Mouse (Mus musculus): ENCODE measurements around the gene Tmprss6.

The Tmprss6 gene

DNA sequence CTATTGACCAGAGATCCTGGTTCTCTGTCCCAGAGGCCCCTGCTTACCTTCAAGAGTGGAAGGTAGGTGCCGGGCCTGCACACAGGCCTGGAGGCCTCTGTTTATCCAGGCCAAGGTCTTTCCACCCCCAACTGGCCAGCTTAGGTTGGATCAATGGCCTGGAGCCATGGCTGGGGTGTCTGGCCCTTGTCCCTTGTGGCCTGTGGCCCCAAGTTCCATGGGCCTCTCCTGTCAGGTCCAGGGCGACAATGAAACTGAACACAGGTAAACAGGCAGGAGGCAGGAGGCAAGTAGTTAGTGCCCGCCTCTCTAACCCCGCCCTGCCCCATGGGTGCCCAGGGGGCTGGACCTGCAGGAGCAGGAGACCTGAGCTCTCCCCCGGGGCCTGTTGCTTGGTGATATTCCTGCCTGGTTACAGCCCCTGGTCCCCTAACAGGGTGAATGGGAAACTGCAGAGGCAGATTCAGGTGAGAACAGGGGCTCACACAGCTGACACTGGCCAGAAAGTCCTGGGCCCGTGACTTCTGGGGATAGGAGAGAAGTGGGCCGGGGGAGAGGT lies at the start of gene Tmprss6:
Tmprss6 (minus strand) TSS at position 256 of the 559 bp plus-strand sequence.
- DNase-seq (ENCODE audit: low spot score in 2 of 2), result no peak

DNA sequence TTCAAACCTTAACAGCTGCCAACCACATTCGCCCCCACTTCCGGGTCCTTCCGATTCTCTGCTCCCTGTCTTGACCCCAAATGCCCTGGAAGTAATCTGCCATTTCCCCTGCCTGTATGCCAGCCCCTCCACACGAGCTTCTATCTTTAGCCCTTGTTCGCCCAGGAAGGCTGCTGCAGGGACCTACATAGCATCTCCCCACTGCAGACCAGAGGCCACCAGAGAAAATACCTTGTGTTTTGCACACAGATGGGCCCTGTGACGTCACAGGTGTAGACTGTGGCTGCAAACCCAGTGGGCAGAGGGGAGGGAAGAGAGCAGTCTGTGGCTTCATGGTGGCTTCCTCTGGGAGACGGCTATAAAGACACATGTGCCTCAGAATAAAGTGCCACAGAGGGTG lies 49.8 kb upstream of the Tmprss6 start:
- DNase-seq (ENCODE audit: low spot score in 2 of 2), result peak; percentile 43 to 47

DNA sequence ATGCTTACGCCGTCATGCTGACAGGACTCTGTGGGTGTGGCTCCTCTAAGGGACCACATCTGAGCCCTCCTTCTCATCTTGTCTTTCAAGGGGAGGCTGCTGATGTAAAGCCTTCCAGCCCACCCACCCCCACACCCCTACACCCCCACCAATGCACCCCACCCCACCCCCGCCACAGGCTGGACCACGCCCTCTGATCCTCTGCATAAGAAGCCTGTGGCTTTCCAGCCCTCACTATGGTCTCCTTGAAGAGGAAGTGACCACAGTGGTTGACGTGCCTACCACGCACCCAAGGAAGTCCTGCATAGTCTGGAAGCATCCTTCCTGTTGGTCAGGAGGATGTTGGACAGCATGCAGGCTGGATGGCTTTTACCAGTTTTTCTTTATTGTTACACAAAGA lies 47.3 kb upstream of the Tmprss6 start:
- DNase-seq (ENCODE audit: low spot score in 2 of 2), result no peak

DNA sequence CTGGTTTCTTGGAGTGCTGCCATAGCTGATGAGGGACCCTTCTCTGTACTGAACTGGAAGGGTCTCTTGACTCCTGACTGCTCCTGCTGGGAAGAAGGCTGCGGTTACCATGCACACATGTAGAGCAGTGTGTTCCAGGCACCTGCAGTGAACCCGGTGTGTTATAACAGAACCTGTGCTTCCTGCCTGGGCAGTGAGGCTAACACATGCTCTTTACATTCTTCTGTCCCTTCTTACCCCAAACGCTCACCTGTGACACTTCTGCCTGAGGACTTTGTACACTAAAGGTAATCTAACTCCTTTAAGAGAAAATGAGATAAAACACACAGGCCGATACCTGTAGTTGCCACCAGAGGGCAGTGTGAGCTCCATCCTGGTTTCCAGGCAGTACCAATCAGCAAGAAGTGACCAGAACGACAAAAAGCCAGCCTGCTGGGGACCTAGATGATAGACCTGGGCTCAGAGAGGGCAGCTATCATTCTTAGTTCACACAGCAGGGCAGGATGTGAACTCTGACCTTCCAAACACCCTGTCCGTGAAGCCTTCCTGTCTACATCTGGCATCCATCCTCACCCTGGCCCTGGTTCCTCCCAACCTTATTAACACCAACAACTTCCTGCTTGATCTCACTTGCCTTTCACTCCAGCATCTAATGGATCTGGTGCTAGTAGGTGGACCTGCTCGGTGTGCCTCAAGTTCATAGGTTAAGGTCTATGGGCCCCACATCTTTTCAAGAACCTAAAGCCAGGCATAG lies 46.1 kb upstream of the Tmprss6 start:
- DNase-seq (ENCODE audit: low spot score in 2 of 2), result peak; percentile 43 to 76

DNA sequence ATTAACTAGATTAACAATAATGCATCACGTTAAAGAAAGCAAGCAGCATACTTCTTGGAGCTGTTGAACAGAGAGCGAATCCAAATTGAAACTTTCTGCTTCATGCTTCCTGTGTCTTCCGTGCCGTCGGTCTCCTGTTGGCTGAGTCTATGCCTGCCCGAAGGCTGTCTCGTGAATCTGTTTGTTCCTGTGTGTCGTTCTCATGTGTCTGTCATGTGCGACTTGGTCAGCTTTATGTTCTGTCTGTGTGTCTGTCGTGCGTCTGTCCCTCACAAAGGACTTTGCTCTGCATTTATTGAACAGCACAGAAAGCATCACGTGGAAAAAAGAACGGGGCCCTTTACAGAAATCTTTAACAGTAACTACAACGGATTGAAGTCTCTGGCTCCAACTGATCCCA lies 44.6 kb upstream of the Tmprss6 start:
- no peak for DNase-seq (ENCODE audit: low spot score in 2 of 2)

DNA sequence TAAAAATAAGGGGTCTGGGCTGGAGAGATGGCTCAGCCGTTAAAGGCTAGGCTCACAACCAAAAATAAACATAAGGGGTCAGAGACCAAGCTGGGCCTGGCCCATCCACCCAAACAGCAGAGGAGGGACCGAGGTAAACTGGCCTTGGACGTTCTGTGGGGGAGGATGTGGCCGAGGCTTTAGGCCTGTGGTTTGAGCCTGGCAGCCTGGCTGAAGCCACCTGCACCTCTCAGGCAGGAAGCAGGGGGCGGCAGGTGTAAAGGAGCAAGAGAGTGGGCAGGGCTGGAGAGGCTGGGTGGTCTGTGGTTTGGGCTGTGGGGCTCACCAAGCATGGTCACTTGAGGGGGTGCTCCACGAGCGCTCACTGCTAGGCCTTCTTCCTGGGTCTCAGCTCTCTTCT lies 43.5 kb upstream of the Tmprss6 start:
- no peak for DNase-seq (ENCODE audit: low spot score in 2 of 2)

DNA sequence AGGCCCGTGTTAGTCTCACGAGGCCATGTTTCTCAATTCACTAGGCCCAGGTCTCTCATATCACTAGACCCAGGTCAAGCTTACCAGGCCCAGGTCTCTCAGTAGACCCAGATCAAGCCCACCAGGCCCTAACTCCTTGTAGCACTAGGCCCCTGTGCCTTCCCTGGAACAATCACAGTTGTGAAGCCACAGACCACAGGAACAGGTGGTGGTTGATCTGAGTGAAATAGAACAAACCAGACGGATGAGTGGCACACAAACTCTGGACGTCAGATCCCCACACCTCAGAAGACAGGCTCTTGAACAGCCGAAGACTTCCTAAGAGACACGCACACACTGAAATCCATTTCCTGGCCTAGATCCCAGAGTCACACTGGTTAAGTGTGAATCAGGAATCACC lies 42.3 kb upstream of the Tmprss6 start:
- DNase-seq (ENCODE audit: low spot score in 2 of 2), result no peak

DNA sequence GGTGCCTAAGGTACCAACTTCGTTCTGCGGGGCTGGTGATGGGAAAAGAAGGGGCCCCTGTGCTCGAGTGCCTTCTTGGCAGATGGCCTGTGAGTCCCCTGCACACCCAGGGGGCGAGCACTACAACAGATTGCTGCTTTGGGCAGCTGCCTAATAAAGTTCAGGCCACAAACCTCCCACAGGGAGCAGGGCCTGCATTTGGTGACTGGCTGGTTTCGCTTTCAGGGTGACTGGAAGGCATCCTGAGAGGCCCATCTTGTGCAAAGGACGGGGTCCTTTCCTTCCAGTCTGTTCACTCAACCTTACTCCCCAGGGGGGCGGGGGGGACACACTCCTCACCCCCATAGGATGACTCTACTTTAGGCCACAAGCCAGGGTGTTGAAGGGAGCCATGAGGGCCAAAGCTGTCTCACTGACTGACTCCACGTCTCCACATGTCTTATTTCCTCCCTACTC lies 41.7 kb upstream of the Tmprss6 start:
- no peak for DNase-seq (ENCODE audit: low spot score in 2 of 2)

DNA sequence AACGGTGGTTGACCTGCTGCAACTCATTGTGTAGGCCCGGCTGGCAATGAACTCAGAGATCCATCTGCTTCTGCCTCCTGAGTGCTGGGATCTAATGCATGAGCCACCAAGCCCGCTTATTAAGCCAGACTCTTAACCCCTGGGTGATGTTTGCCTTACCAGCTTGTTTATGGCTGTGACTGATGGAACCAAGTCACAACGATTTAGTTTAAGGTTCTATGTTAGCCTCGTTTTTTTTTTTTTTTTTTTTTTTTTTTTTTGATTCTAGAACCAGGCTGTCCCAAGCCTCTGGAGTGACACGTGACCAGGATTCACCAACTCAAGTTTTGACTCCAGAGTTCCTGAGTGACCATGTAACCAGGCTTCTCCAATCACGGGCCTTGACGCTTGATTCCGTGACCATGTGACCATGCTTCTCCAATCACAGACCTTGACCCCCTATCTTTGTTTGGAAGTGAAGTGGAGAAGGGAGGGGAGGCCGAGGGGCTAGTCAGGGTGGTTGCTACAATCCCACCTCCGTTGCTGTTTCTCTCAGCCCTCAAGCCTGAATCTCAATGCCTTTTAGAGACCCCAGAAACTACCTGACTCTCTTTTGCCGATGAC lies 41.0 kb upstream of the Tmprss6 start:
- no peak for DNase-seq (ENCODE audit: low spot score in 2 of 2)

DNA sequence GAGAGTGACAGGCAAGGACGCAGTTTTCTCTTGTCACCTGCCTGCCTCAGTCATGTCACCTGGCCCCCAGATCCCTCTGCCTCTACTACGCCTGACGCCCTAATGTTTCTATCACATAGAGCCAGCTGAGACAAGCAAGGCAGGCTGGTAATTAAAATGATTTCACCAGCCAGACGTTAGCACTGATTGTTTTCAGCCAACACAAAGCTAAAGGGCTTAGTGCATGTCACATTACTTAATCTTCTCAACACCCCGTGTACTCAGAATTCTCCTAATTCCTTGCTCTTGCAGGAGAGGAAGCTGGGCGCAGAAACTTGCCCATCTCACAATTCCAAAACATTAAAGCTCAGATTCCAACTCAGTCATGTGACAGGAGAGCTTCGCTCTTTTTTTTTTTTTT lies 40.0 kb upstream of the Tmprss6 start:
- no peak for DNase-seq (ENCODE audit: low spot score in 2 of 2)

DNA sequence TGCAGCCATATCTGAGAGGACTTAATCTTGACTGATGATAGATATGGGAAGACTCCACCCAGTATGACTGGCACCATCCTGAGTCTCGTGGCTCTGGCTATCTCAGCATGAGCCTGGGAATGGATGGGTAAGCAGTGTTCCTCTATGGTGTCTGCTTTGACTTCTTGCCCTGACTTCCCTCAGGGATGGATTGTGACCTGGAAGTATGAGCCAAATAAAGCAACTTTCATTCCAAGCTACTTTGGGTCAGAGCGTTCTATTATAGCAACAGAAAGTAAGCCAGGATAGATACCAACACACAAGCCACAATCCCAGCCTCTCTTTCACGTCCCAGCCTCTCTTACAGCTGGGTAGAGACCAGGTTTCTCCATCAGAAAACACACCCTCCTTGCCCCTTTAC lies 37.1 kb upstream of the Tmprss6 start:
- no peak for DNase-seq (ENCODE audit: low spot score in 2 of 2)

DNA sequence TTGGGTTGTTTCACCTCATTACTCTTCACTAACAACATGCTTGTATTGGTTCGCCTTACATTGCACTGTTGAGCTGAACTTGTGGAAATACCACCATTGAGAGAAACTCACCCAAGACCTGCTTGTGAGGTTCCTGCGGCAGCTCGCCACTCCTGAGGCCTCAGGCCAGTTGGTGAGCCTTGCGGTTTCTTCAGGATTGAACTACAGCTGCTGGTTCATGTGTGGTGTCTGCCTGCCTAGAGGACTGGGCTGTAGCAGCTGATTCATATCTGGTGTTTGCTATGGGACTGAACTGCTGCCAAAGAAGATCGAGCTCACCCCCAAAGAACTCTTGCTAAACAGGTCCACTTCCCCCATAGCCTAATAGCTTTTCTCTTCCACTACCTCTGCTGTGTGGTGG lies 36.4 kb upstream of the Tmprss6 start:
- DNase-seq (ENCODE audit: low spot score in 2 of 2), result no peak

DNA sequence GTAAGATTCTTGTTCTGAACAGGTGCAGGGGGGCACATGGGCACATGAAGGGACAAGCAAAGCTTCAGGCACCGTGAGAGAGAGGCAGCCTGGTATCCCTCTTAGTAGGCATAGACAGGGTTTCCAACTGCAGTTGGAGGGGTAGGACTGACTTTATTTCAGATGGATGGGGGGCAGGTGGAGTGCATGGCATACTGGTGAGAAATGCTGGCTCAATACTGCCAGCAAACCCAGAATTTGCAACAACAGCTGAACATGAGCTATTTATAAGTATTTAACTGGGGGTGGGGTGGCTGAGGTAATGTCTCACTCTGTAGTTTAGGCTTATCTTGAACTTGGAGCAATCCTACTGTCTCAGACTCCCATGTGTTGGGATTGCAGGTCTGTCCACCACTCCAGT lies 35.6 kb upstream of the Tmprss6 start:
- no peak for DNase-seq (ENCODE audit: low spot score in 2 of 2)

DNA sequence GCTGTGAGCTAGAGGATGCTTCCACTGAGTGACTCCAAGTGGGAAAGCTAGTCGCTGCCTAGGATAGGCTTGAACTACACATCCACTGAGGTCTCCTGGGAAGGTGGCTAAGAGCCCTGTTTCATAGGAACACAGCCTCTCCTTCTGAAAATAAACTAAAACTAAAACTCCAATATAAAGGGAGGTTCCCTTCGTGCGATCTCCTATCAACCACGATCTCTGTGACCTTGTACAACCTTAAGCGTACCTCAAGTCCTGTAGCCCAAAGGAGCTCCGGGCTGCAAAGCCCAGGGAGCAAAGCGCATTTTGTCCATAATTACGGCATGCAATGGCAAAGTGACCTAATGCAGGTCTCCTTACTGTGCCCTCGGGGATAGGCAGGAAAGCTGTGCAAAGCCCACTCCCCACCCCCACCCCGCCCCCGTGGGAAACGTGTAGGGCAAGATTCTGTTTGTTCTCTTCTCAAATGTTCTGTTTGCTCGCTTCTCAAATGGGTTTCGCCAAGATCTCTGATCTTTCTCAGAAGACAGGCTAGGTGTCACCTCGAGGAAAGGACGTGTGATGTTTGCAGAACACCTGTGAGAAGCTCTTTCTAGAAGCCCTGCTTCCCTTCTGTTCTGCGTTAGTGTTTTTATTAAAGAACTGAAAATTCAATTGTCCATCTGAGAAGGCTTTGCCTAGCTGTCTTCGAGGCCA lies 34.2 kb upstream of the Tmprss6 start:
- no peak for DNase-seq (ENCODE audit: low spot score in 2 of 2)

DNA sequence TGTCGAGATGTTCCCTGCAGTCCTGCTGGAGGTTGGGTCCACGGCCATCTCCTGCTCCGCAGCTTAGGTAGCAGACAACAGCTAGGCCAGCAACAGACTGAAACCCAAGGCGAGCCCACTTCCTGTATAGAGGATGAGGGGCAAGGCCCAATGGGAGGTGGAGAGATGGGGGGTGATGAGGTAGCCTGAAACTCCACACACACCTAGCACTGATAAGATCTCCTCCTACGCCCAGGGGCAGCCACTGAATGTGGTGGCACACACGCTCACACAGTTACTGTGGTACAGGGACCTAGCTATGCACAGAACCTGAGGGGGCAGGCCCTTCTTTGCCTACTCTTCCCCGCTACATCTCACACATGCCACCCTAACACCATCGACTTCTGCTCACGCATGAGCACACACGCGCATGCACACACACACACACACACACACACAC lies 26.6 kb upstream of the Tmprss6 start, which contains the start of gene Il2rb:
Il2rb (minus strand) TSS at position 304 of the 439 bp plus-strand sequence.
- DNase-seq (ENCODE audit: low spot score in 2 of 2), result peak; percentile 25 to 32

DNA sequence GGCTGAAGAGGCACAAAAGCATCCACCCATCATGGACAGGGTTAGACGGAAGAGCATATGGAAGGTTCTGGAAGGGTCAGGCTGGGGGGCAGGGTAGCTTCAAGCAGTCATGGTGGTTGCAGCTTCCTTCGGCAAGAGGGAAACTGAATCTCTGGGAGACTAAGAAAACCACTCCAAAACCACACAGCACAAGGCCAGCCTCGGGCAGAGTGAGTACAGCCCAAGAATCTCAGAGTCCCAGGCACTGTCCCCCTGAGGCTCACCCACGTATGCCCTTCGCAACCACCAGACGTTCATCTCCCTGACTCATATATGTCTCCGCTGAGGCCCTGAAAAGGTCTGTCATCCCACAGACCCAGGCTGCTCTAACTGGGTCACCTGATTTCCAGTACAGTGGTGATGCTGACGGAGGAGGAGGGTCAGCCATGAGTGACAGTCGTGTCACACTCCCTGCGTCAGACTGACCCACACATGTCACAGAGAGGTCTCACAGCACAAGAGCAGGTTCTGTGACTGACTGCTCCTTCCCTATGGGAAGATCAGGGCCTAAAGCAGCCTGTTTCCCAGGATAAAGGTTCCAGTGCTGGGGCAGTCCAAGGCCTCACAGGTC lies 25.1 kb upstream of the Tmprss6 start:
- no peak for DNase-seq (ENCODE audit: low spot score in 2 of 2)

DNA sequence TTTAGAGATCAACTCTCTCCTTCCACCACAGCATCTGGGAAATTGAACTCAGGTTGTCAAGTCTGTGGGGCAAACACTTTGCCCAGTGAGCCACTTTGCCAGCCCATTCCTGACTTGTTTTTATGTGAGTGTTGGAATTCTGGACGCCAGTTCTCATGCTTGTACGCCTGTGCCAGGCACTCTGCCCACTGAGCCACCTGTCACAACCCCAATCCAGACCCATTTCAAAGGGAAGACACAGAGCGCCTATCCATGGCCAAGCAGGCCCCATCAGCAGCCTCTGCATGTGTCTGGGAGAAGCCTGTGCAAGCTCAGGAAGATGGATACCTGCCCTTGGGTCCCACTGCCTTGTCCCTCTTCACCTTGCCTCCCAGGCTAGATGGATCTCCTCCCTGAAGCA lies 22.9 kb upstream of the Tmprss6 start:
- no peak for DNase-seq (ENCODE audit: low spot score in 2 of 2)

DNA sequence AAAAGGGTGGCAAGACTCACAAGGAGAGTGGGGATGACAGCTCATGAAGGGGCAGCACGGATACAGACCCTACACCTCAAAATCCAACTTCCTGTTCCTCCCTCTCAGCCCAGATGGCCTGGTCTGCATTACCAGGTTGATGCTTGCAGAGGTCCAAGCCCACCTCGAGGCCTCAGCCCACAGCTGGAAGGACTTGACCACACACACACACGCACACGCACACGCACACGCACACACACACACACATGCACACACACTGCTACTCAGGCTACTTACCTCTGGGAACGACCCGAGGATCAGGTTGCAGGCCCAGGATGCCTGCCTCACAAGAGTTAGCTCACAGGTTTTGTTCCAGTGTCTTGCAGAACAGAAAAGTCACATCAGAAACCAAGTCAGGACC lies 21.5 kb upstream of the Tmprss6 start:
- no peak for DNase-seq (ENCODE audit: low spot score in 2 of 2)

DNA sequence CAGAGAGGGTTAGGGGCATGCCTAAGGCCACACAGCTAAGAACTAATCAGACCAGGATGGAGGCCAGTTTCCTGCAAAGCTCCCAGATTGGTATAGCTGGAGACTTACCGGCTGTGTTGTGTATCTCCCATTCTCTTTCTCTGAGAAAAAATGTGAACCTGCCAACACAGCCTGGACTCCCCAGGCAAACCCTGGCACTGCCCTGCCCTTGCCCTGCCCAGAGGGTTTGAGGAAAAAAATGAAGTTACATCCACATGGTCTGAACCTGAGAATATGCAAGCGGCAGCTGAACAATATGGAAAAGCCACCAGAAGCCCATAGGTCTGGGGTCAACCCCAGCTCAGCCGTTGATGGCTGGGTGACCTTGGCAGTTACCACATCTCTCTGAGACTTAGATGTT lies 20.8 kb upstream of the Tmprss6 start:
- DNase-seq (ENCODE audit: low spot score in 2 of 2), result no peak

DNA sequence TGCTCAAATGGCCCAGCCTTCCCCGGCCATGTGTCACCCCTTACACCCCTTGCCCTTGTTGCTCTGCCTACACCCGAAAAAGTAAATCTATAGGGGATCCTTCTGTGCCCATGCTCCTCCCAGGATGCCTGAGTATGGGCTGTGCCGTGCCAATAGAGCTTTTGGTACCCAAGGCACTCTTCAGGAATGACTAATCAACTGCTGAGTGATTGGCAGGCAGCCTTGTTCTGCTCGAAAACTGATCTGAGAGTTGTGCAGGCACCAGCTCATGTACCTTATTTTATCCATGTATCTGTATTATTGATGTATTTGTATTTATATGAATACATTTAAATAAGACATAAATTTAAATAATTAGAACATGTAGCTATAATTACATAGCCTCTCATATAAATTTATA lies 18.6 kb upstream of the Tmprss6 start:
- DNase-seq (ENCODE audit: low spot score in 2 of 2), result no peak

DNA sequence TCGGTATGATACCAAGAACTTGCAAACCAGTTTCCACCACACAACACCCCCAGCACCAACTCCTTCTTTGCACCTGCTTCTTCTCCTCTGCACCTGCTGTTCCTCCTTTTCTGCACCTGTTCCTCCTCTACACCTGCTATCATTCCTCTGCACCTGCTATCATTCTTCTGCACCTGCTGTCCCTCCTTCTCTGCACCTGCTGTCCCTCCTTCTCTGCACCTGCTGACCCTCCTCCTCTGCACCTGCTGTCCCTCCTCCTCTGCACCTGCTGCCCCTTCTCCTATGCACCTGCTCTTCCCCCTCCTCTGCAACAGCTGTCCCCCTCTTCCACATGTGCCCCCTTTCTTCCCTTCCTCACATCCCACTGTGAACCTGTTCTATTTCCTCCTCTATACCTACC lies 18.1 kb upstream of the Tmprss6 start:
- no peak for DNase-seq (ENCODE audit: low spot score in 2 of 2)

DNA sequence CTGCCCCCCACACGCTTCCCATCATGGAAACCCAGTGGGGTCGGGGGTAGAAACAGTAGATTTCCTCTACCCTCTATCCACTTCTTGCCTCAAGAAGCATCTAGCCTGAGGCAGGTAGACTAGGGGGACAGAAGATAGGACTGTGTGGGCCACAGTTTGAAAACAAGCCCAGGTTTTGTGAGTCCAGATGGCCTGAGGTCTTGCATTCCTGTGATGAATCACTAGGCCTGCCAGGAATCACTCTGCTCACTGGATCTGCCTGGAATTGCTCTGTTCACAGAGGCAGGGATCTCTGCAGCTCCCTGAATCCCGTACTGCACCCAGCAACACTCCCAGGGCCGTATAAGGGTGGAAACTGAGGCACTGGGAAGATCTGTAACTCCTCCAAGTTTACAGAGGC lies 14.9 kb upstream of the Tmprss6 start:
- DNase-seq (ENCODE audit: low spot score in 2 of 2), result no peak

Measured in thymus, postnatal 10 days (tissue).